Mouse (Mus musculus): Measurements from ENCODE around the gene Ttk.

Gene Ttk

DNA sequence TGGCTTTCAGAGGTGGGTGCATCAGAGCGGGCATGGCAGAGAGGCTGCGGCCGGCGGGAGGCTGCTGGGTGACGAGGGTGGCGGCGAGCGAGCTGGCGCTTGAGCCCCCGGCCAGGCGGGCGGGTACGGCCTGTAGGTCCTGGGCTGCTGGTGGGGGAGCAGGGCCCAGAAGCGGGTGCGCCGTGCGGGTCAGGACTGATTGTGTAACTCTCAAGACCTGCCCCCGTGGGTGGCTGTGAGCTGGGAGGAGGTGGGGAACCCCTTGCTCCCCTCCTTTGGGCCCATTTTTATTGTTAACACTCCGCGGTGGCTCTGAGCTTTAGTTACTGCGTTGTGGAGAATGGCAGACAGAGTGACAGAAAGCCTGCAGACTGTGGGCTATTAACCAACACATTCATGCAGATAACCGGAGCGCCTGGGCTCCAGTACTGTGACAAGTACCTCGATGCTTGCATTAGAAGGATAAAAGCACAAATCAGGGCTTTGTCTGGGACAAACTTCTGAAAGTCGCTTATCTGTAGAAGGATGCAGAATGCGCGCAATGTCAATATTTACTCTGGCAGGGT, 342 bp downstream of the Ttk start:
- H3K36me3 ChIP-seq (ENCODE audit: control insufficient read depth, insufficient read depth, low read length, poor library complexity, severe bottlenecking) = no peaks in the 10 kb centered on the region
- DNase-seq (ENCODE audit: low read depth, low spot score) = peak; percentile 4
- no peaks in the 10 kb centered on the region for H3K27me3 ChIP-seq (ENCODE audit: control insufficient read depth, insufficient read depth, low read length, poor library complexity, severe bottlenecking)

DNA sequence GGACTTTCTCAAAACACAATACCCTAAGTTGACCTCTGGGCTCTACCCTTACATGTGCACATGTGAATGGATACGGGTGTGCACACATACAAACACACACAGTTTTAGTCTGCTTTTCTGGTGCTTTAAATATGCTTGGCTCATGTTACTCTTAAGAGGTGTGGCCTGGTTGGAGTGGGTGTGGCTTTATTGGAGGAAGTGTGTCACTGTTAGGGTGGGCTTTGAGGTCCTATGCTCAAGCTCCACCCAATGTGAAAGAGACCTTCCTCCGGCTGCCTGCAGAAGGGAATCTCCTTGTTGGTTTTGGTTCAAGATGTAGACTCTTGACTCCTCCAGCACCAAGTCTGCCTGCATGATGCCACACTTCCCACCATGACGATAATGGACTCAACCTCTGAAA, 18.0 kb downstream of the Ttk start:
- Histone ChIP-seq H3K36me3 (ENCODE audit: control insufficient read depth, insufficient read depth, low read length, poor library complexity, severe bottlenecking) (no peaks in the 10 kb centered on the region), H3K27me3 (ENCODE audit: control insufficient read depth, insufficient read depth, low read length, poor library complexity, severe bottlenecking) (no peaks in the 10 kb centered on the region)
- no peak for DNase-seq (ENCODE audit: low read depth, low spot score)

DNA sequence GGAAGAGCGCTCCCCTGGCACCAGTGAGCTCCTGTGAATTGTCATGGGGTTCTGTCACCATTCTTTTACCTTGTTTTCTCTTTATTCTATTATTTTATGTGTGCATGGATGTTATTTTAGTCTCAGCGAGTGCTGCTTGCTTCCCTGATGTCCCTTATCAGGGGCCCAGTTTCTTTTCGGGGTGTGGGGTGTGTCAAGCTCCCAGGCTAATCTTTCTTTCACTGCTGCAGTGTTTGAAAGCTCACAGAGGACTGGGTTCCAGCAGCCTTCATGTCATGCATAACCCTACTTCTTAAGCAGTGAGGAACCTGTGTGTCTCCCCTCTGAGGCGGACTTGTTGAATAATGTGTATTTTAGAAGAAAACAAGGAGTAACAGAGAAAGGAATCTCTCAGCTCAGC, 30.7 kb downstream of the Ttk start:
- no peaks in the 10 kb centered on the region for H3K27me3 ChIP-seq (ENCODE audit: control insufficient read depth, insufficient read depth, low read length, poor library complexity, severe bottlenecking)
- no peak for DNase-seq (ENCODE audit: low read depth, low spot score)

DNA sequence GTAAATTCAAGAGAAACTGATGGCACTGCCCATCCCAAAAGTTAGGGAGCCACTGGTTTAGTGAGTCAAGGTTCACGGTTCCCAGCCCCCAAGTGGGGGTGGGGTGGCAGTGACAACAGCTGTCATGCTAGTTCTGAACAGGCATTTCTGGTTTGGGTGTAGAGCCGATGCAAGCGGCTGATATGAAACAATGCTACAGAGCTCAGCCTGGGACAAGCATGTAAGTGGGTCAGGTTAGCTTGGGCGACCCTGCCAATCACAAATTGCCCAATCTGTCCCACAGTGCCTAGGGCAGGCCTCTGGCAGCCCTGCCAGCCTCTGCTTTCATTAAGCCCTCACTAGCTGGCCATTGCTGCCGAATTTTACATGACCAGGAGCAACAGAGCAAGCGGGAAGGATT, 47.7 kb downstream of the Ttk start:
- no peaks in the 10 kb centered on the region for H3K36me3 ChIP-seq (ENCODE audit: control insufficient read depth, insufficient read depth, low read length, poor library complexity, severe bottlenecking)
- no peak for DNase-seq (ENCODE audit: low read depth, low spot score)
- H3K27me3 ChIP-seq (ENCODE audit: control insufficient read depth, insufficient read depth, low read length, poor library complexity, severe bottlenecking) = no peaks in the 10 kb centered on the region

More for the DNA sequence above, 30.7 kb downstream of the Ttk start:
- no peaks in the 10 kb centered on the region for H3K36me3 ChIP-seq (ENCODE audit: control insufficient read depth, insufficient read depth, low read length, poor library complexity, severe bottlenecking)

DNA sequence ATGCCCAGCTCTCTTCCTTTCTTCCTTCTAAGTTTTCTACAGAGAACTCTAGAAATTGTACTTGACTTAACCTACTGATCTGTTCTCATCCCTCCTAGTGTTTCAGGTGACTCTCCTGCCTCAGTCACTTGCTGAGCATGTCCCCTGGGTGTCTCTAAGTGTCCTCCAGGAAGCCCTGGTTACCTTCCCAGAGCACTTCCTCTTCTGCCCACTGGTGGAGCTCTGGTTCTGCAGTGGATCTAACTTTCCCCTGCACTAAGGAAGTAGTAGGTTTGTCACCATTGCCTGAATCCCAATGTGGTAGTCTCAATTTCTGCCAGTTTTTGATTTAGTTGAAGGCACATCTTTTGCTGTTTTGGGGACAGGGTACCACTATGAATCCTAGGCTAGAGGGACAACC, 51.7 kb downstream of the Ttk start:
- no peaks in the 10 kb centered on the region for H3K27me3 ChIP-seq (ENCODE audit: control insufficient read depth, insufficient read depth, low read length, poor library complexity, severe bottlenecking)
- H3K36me3 ChIP-seq (ENCODE audit: control insufficient read depth, insufficient read depth, low read length, poor library complexity, severe bottlenecking) = no peaks in the 10 kb centered on the region
- DNase-seq (ENCODE audit: low read depth, low spot score) = peak; percentile 4

DNA sequence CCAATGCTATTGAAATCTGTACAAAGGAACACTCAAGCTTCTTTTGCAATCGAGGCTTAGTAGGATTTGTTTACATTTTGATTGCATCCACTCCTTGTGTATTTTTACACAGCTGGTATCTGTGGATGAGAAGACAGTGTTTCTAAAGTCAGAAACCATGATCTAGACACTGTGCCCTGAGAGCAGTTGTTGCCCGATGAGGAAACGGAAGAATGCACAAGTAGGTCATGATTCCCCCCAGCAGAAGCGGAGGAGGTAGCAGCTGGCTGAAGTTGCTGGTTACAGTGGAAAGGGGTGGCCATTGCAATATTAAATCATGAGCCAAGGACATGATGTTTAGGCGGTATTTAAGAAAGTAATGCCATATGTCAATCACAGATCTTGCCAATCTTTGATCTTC, 53.7 kb downstream of the Ttk start:
- H3K36me3 ChIP-seq (ENCODE audit: control insufficient read depth, insufficient read depth, low read length, poor library complexity, severe bottlenecking) = no peaks in the 10 kb centered on the region
- no peaks in the 10 kb centered on the region for H3K27me3 ChIP-seq (ENCODE audit: control insufficient read depth, insufficient read depth, low read length, poor library complexity, severe bottlenecking)
- DNase-seq (ENCODE audit: low read depth, low spot score) = no peak

DNA sequence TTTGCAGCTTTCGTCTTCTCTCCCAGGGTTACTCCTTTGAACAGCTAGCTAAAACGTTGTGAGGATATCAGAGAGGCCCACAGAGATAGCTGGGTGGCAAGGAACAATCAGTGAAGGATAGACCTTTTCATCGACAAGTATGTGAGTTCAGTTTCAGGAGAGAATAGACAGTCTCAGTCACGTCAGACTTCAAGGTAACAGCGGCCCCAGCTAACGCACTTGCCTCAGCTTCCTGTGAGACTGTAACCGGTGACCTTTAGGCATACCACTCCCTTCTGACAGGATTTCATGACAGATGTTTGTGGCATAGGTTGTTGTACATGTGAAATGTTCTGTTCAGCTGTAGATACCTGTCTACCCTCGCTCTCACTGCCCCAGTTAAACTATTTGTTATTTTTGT, 58.6 kb downstream of the Ttk start:
- DNase-seq (ENCODE audit: low read depth, low spot score) = no peak
- Histone ChIP-seq H3K36me3 (ENCODE audit: control insufficient read depth, insufficient read depth, low read length, poor library complexity, severe bottlenecking) (no peaks in the 10 kb centered on the region), H3K27me3 (ENCODE audit: control insufficient read depth, insufficient read depth, low read length, poor library complexity, severe bottlenecking) (no peaks in the 10 kb centered on the region)

DNA sequence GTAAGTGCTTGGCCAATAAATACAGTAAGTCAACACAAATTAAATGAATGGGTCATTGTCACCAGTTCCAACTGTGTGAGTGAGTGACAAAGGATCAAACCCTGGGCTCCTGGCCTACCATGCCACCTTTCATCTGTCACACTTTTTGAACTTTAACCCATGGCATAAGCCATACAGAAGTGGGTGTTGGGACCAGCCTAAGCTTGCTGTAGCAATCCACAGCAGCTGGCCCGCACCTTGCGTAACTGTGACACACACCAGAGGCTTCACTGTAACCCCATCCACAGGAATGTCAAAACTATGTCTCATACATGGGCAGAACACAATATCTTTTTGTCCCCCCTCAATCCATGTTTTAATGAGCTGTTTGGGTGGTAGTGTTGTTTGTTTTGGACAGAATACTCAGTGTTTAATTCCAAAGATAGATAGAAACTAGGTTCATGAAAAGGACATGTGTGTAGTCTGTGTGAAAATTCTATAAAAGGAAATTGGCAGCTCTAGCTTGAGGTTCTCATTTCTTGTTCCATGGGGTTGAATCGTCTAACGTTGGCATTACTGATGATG, 59.4 kb downstream of the Ttk start:
- DNase-seq (ENCODE audit: low read depth, low spot score) = no peak
- no peaks in the 10 kb centered on the region for H3K36me3 ChIP-seq (ENCODE audit: control insufficient read depth, insufficient read depth, low read length, poor library complexity, severe bottlenecking)

DNA sequence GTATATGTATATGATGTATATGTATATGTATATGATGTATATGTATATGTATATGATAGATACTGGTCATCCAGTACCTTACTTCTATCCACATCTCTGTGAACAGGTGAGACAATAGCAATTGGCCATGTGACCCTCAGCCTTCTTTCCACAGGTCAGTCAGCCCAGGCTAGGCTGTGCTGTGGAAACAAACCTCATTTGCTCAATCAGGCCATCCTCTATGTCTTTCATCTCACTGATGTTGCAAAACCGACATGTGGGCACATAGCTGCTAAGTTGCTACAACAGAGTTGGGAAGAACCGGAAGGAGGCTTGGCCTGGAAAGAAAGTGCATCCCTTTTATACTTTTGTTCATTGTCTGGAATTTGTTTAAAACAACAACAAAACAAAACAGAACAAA, 67.6 kb downstream of the Ttk start:
- Histone ChIP-seq H3K27me3 (ENCODE audit: control insufficient read depth, insufficient read depth, low read length, poor library complexity, severe bottlenecking) (no peaks in the 10 kb centered on the region; the same call in 1 of the 2 replicates), H3K36me3 (ENCODE audit: control insufficient read depth, insufficient read depth, low read length, poor library complexity, severe bottlenecking) (no peaks in the 10 kb centered on the region)
- no peak for DNase-seq (ENCODE audit: low read depth, low spot score)

More for the DNA sequence above, 59.4 kb downstream of the Ttk start:
- no peaks in the 10 kb centered on the region for H3K27me3 ChIP-seq (ENCODE audit: control insufficient read depth, insufficient read depth, low read length, poor library complexity, severe bottlenecking)

DNA sequence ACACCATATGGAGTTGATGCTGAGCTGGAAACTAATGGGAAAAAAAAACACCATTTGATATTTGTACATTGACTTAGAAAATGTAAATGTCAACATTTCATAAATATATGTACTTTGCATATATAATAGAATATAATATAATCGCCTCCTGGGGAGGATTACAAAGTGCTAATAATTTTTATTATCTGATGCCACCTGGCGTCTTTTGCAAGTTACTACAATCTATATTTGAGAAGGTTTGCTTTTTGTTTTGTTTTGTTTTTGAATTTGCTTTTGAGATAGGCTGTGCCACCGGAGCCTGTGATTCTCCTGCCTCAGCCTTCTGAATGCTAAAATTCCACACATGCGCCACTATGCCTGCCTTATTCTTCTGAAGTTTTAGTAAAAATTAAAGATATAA, 71.3 kb downstream of the Ttk start:
- peak; percentile 36 for DNase-seq (ENCODE audit: low read depth, low spot score)
- H3K27me3 ChIP-seq (ENCODE audit: control insufficient read depth, insufficient read depth, low read length, poor library complexity, severe bottlenecking) = peaks cover 4% of the 10 kb centered on the region
- H3K36me3 ChIP-seq (ENCODE audit: control insufficient read depth, insufficient read depth, low read length, poor library complexity, severe bottlenecking) = no peaks in the 10 kb centered on the region

DNA sequence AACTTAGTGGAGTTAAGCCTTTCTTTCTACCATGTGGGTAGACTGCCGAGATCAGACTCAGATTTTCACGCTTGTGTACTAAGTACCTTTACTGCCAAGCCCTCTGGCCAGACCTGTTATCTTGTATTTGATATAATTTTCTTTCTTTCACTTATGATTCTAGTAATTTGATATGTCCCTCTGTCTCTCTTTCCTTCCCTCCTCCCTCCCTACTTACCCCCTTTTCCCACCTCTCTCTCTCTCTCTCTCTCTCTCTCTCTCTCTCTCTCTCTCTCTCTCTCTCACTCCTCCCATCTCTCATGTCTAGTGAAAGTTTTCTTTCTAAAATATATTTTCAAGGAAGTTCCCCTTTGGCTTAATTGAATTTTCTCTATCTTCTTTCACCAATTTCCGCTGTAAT, 72.5 kb downstream of the Ttk start:
- Histone ChIP-seq H3K36me3 (ENCODE audit: control insufficient read depth, insufficient read depth, low read length, poor library complexity, severe bottlenecking) (no peaks in the 10 kb centered on the region), H3K27me3 (ENCODE audit: control insufficient read depth, insufficient read depth, low read length, poor library complexity, severe bottlenecking) (peaks cover 4% of the 10 kb centered on the region)
- no peak for DNase-seq (ENCODE audit: low read depth, low spot score)

DNA sequence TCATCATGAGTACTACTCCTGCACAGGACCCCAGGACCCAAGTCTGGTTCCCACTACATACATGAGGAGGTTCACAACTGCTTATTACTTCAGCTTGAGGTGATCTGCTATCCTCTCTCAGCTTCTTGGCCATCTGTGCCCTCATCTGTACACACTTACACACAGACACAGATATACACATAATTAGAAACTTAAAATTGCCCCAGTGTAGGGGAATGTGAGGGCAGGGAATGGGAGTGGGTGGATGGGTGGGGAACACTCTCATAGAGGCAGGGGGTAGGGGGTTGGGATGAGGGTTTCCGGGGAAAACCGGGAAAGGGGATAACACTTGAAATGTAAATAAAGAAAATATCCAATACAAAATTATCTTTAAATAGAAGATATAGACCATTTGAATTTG, 75.3 kb downstream of the Ttk start:
- Histone ChIP-seq H3K36me3 (ENCODE audit: control insufficient read depth, insufficient read depth, low read length, poor library complexity, severe bottlenecking) (no peaks in the 10 kb centered on the region), H3K27me3 (ENCODE audit: control insufficient read depth, insufficient read depth, low read length, poor library complexity, severe bottlenecking) (peaks cover 4% of the 10 kb centered on the region)
- no peak for DNase-seq (ENCODE audit: low read depth, low spot score)

DNA sequence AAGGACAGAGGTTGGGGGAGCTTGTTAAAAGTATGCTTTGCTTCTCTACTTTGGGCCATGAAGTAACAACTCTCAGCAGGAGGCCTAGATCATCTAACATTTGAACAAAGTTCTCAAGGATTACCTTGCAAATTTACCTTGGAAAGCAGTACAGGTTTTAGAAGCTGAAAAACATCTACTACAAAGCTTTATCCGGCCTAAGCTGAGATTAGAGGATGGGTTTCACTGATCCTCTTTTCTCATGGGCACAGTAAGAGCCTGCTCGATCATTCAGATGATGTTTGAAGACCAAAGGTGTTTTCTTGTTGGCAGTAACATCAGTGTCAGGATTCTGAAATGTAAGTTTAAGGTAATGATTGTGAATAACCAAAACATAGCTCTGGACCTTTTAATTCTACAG, 76.4 kb downstream of the Ttk start:
- H3K27me3 ChIP-seq (ENCODE audit: control insufficient read depth, insufficient read depth, low read length, poor library complexity, severe bottlenecking) = peaks cover 4% of the 10 kb centered on the region; the same call in 1 of the 2 replicates
- DNase-seq (ENCODE audit: low read depth, low spot score) = no peak
- H3K36me3 ChIP-seq (ENCODE audit: control insufficient read depth, insufficient read depth, low read length, poor library complexity, severe bottlenecking) = no peaks in the 10 kb centered on the region

All from splenic B cell, adult 2 months (primary cell).